Mouse (Mus musculus) thymus, postnatal 36 days (tissue): ENCODE measurements at regions not wholly inside any gene's neighbourhood (a gene's known extent, or its start where the extent isn't known, plus 50 kb on each side); places are given as distances from the start of the nearest gene placed in this dataset.

Source experiments
- DNase-seq, 2 experiments: peaks; one replicate each; pipeline ENCODE4 v3.0.0; 2022; ENCODE audit warnings: mixed read lengths in 2 of 2

DNA sequence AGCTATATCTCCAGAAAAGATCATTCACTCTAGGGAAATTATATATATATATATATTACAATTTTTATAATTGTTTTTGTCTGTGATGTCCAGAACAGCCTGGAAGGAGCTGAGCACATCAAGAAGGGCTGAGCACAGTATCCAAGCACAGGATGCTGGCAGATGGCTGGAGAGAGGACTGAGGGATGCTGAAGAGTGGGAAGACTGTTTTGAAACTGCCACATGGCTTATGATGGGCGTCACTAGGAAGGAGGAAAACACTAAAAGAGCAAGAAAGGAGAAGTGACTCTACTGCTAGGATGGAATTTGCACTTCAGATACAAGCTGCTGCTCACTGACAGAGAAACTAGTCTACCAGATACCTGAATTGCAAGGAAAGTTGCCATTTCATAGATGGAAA lies 50.4 kb upstream of the Atg10 start:
- no peak for DNase-seq

DNA sequence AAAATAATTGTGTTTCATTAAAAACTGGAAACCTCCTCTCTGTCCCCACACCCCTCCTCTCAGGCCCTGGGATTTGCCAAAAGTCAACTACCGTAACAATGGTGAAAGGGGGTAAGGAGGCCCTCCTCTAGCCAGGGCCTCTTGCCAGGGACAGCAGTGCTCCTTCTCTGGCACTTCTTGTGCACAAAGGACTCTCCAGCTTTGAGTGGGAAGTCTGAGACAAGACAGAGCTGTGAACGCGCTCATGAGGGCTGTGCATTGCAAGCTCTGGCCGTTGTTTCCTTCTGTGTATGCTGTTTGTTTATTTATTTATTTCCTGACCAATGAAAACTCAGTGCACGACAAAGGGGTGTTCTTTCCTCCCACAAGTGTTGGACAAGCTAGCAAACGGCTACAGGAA lies 50.8 kb upstream of the Atg10 start:
- DNase-seq: no peak

DNA sequence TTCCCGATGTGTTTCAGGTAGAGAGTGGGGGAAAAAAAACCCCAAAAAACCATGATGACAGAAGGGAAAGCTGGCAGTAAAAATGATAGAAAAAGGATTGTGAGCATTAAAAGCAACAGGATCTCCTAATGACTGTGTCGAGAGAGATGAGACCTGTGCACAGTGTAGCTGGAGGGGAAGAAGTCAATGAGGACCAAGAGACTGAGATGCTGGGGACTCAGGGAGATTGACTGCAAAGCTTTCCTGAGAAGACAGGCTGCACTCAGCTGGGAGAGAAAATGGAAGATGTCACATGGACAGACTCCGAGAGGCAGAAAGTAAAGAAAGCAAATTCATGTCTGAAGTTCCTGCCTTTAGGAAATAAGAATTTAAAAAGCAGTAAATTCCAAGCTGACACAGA lies 55.7 kb upstream of the Atg10 start:
- DNase-seq: no peak

DNA sequence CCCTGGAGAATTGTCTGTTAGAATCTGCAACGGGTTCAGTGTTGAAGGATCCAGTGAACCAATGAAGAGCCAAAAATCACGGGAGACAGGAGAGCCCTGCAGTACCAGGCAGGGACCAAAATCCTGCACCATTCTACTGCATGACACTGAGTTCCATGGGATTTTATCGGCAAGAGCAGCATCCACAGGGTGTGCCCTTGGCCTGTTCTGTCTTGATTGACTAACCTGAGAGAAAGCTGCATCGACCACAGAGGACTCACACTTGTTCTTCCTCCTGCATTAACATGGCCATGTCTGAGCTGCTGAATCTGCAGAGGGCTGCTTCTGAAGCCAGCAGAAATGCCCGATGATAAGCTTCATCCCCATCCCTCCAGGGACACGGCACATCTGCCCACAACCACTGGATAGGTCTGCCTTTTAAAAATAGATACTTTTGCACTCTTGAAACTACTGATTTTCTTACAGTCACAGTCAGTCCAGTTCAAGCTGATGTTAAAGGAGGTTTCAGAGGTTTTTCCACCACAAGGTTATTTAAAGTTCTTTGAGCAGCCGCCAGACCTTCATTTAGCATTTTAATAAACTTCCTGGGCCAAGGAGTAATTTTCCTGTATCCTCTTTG lies 71.9 kb upstream of the Atg10 start:
- no peak for DNase-seq

DNA sequence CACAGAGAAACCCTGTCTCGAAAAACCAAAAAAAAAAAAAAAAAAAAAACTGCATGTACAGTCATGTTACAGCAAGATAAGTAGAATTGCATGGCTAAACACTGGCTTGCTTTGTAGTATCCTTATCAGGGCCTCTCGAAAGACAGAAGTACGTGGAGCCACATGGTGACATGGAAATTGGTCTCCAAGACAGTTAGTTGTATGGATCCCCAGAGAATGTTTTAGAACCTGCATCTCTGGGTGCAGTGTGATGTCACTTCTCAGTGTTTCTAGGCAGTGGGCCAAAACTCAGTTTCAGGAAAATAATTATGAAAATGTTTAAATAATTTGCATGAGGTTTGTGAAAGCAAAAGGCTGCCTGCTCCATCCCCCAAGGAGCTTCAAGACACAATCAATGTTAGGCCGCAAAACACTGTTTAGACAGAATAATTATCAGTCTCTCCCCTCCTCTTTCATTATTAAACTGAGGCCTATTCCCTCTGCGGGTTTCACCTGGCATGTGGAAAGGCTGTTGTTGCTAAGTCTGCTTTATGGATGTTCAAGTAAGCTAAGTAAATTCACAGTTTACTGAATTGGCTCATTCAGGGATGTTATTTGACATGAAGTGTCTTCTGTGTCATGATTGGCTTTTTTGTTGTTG lies 72.9 kb upstream of the Atg10 start:
- DNase-seq: no peak

DNA sequence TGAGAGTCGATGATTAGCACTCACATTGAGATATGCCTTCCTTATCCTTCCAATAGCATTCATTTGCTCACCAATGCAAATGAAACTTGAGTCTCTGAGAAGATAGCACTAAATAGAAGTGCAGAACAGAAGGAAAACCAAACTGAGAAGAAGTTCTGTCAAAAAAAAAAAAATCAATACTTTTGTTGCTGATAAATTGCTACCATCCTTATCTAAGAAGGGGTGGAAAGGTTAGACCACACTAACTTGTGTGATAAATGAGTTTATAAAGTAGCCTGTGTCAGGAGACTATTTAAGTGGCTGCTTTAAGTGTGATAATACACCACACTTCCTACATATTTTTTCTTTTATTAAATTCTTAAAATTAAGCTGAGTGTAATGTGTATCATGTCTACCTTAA lies 78.1 kb upstream of the Atg10 start:
- no peak for DNase-seq

DNA sequence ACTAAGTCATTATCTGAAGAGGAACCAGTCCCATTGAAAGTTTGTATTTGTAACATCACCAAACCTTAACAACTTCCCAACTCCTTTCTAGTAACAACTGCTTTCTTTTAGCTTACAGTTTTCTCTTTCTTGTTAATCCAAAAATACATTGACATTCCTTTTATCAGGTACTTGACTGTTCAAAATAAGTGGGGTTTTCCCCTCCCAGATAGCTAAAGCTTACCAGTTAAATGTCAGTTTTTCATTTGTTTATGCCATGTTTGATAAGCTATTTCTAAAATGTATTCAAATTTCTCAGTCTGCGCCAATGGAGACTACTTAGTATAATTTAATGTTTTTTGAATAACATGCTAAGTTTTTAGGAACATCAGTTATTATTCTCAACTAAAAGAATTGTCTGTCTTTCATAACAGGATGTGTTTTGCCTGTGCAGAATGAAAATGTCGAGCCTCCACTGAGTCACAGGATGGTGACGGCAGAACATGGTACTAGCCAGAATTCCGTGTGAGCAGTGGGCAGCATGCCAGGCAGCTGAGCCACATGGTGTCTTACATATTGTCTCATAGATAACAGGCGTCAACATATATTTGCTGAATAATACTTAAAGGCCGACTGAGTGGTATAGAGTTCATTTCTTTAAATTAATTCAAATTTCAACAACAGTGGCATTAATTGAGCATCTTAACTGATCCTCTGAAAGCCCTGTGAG lies 82.1 kb upstream of the Atg10 start:
- DNase-seq: no peak

DNA sequence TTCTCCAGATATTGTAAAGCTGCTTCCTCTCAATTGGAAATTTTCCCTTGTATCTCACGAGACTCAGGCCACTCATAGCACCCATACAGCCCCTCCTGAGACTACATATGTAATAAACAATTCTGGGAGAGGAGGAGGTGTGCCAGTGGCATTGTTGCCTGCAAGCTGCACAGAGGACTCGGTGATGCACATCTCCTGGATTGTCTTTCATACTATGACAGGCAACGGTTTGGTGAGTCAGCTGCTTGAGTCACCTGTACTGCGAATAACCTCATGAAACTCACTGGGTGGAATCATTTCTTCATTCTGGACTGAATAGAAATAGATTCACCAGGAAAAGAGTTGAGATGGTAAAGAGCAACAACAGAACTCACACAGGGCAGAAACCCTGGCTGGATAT lies 82.8 kb upstream of the Atg10 start:
- DNase-seq: no peak

DNA sequence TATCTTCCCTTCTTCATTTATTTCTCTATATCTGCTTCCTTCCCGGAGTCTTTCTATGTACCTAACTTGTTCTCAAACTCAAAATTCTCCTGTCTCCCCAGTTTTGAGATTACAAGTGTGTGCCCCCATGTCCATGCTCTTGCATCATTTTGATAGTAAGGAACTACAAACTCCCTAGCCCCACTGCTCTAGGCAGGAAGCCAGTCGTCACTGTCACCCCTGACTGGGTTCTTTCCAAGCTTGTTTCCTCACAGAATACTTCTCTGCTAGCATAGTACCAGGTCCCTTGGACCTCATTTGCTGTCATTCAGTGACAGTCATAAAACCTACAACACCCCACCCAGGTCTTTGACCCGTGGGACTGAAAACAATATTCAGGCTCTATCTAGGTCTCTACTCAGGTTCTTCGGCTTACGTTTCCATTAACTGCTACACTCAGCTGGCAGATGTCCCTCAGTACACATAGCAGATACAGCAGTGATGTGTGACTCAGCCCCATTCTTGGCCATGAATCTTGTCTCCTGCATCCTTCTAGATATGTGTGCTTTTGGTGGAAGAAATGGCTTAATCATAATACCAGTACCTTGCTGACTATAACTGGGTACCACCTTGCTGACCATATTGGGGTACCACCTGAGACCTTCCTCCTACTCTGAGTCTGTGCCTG lies 89.3 kb upstream of the Atg10 start:
- DNase-seq: no peak

DNA sequence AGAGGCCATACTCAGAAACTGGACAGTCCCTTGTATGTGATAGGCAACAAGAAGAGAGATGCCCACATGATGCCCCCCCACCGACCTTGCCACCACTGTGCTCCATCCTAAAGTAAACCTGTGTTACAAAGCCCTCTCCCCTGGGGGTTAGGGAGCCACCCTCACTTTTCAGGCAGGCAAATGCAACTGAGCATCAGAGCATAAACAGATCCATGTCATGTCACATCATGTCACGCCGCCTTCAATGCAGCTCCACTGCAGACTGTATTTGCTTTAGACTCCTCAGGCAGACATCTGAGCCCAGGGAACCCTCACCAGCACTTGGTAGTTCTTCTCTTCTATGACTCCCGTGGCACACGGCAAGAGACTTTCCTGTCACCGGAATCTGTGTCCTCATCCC lies 98.6 kb upstream of the Atg10 start:
- DNase-seq: no peak

DNA sequence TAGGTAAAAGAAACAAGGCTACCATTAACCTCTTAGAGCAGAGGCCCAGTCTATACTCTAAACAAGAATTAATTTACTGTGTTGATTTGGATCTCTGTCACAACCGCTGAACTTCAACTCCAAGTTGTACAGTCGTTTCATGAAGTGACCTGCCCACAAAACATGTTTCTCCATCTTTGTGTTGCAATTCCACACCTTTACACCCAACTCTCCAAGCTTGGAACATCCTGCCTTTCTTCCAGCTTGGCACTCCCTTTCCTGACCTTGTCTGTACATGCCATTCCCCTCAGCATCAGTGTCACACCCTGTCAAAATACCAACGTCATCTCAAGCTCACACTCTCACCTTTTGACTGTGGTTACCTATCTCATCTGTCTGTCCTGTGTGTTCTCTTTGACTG lies 103.1 kb upstream of the Atg10 start:
- no peak for DNase-seq

DNA sequence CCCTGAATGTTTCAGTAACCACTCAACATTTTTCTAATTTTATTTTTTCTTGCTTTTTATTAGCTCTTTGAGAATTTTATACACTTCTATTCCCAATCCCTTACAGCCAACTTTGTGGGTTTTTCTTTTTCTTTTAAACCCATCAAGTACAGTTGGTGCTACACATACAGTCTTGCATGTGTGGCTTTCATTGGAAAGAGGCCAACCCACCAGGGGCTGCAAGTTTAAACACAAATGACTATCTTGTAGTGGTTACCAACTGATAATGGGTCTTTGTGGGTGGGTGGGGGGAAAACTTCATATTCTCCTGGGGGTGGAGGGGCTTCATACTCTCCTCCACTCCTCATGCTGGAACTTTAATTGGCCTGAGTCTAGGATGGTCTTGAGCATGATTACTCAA lies 110.5 kb upstream of the Atg10 start:
- no peak for DNase-seq

DNA sequence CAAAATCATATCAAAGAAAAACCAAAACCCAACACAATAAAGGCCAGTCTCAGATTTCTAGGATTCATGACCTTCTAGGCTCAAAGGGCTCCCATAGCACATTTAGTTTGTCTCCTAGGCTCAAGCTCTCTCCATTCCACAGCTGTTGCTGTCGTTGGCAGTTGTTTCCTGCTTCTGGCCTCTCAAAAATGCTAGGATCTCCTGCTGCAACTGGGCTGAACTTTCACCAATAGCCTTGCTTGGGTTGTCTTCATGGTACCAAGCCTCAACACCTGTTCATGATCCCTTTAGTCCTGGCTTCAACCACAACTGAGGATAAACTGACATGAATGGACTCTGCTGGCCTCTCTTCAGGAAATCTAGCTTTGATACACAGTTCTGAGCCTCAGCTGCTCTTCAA lies 115.9 kb upstream of the Ssbp2 start:
- no peak for DNase-seq

DNA sequence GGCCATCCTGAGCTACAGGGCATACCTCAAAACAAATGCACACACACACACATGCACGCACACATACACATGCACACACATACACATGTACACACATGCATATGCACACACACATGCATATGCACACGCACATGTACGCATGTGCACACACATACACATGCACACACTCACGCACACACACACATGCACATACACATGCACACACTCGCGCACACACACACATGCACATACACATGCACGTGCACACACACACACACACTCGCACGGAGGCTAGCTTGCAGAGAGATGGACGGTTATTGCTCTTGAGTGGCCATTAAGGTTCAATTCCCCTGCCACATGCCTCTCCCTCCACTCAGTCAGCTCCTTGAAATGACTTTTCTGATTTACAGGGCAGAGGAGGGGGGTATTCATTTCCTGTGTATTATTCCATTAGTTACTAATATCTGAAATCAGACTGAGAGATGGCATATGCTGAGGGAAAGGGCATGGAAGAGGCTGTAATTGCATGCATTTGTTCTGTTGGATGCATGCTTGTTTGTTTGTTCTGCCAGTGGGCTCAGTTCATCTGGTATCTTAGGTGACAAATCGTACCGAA lies 111.5 kb upstream of the Ssbp2 start:
- no peak for DNase-seq

DNA sequence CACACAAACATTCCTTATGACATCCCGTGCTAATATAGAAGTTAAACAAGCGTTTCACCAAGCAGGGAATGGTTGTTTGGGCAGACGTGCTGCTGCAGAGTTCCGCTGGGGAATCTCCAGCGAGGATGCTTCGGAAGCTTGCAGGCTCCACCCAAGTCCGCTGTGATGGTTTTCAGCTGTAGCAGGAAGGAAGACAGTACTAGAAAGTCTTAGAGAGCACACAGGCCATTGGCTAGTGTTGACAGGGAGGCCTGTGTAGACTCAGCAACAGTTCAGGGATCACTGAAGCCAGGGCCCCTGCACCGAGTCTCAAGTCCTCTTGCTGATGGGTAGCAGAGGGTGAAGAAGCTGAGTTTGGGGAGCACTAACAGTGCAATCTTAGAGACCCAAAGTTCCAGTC lies 107.8 kb upstream of the Ssbp2 start:
- DNase-seq: no peak

DNA sequence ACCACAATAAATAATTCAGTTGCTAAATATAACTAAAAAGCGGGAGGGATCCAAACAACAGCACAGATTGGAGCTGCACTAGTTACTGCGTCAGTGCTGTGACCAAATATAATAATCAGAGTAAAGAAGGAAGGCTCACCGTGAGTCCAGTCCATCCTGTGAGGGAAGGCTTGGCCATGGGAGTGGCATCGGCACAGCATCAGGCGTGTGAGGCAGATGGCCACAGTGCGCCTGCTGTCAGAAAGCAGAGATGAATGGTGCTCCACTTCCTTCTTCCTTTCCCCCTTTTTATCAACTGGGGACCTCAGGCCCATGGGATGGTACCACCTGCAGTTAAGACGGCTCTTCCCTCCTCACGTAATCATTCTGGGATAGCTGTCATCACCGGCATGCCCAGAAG lies 103.6 kb upstream of the Ssbp2 start:
- DNase-seq: no peak

DNA sequence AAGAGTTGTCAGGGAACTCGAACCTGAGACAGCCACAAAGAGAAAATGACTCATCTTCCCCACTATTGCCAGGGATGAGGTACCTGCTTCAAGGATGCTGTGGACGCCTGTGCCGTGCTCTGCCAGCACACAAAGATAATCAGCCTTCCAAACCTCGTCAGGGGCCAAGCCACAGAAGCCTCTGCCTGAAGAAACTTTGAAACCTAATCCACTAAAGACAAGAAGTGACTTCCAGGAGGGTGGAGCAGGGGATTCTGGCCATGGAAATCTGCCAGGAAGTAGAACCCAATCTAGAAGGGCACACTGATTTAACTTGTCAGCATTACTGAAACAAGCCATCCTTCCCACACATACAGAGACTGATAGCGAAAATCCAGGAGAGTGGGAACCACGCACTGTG lies 100.0 kb upstream of the Ssbp2 start:
- no peak for DNase-seq

DNA sequence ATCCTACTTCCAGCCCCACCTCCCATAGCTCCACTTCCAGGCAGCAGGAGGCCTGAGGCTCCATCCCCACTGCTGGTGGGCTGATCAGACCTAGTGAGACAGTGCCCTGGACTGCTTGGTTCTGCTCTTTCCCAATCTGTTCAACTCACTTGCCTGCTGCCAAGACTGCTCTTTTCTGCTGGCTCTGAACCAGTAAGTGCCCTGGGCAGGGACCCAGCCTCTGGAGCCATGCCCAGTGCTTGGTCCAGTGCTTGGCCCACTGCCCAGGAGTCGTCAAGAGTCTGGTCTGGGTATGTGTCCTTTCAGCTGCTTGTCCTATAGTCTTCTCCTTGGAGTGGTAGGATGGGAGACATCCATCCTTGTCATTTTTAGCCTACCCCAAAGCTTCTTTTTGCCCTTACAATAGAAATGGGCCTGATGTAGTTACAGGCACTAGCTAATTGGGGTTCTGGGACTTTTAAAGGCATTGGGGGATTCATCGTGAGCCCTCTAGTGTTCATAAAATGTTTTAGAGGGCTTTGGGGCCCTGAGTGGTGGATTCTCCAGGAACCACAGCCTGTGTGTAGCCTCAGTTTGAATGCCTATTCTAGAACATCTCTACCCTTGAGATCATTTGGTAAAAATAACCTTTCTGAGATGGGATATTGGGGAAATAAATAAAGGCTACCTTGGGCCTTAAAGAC lies 94.7 kb upstream of the Ssbp2 start:
- DNase-seq: no peak

DNA sequence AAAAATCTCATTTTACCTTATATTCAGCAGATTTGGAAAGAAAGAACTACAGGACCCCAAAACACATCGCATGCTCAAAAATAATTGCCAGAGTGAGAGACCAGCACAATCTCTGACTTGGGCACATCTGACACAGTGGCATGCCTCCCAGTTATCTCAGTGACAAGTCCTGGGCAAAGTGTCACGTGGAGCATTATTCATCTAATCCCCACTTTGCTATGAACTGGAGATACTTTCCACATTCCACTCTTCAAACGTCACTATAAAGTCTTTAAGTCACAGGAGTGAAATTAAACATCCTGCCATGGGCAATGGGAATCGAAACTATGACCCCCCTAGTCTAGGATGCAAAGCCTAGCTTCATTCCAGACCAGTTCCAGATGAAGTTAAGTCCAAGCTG lies 93.5 kb upstream of the Ssbp2 start:
- no peak for DNase-seq

DNA sequence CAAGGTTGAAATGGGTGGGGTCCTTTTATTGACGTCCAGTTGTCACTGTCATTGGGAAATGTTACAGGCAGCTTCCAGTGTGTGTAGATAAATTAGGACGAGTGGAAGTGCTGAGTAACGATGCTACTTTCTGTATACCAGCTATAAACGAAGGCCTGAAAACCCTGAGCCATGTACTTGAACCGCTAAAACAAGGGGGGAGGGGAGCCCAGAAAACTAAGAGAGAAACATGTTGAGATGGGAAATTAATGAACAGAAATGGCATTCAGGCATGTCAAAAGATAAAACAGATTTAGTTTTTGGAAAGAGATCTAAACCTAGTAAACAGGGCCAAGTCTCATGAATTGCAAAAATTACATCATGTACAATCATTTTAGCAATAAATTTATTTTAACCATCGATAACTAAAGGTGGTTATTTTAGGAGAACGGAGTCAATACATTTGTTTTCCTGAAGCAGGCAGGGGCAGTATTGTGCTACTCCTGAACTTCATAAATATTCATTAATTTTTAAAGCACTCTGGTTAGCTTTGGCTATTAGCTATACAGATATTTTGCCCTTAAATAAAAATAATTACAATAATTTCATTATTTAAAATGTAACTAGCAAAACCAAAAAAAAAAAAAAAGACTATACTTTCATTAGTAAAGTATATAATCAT lies 92.1 kb upstream of the Ssbp2 start:
- DNase-seq: no peak

DNA sequence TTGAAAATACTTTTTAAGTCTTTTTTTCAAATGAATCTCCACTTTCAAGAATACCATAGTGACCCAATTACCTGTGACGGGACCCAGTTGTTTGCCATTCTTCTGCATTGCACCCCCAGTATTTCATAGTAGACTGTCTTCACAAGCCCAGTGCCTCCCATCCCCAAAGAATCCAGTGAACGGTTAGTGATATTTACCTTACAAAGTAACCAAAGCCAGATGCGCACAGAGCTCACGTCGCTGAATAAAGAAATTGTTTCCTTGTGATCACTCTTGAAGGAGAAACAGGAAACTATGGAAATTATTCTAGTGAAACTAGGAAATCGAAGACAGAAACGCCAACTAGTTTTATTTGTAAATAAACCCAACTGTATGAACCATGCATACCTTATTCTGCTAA lies 91.4 kb upstream of the Ssbp2 start:
- DNase-seq: no peak

DNA sequence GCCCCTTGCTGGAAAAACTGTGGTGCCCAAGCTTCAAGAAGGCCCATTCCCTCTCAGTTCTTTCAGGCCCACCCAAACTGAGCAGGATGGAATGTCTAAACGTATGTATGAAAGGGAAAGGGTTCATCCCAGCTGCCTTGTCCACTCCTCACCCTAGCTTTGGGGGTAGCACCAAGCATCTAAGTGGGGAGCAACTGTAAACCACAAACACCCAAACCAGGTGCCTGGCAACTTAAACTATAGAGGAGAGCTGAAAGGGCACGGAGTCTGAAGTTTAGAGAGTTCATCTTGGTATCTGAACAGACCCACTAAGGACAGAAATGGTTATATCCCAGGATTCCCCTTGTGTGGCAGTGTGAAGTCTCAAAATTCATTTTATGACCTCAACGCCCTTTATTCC lies 90.1 kb upstream of the Ssbp2 start:
- peak; percentile 34 to 38 for DNase-seq

DNA sequence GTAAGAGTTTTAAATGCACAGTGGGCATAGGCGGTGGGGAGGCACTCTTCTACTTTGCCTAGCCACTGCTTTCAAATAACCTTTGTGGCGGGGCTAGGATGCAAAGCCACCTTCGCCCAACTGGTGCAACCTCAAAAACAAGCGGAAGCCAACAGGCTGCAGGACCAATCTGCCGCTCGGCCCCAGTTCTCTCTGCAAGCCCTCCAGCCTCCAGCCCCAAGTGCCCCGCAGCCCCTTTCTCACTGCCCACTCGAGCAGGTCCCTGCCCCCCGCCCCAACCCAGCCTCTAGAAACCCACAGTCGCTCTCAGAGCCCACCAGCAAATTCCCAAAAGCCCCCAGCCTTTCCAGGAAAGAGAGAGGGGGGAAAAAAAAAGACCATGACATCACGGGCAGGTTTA lies 89.6 kb upstream of the Ssbp2 start:
- DNase-seq: peak; percentile 55 to 68
